Mouse (Mus musculus): ENCODE data around the gene Mad2l2.

DNA sequence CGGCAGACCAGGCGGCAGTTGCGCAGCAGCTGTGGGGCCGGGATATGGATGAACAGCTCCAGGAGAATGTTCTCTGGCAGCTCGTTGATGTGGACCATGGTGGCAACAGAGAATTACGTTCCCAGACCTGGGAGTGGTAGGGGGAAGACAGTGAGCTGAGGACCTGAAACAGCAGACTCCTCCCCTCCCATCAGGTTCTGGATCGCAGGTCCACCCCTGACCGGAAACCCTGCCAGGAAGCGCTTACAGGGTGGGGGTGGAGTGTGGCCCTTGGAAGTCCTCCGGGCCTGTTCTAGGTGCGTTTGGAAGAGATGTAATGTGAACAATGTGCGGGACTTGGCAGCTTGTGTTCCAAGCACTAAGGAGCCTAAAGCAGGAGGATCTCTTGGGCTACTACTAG lies 19.4 kb downstream of the Mad2l2 start:
- TF ChIP-seq CTCF (IDR thresholded peaks at IDR 0.05; ENCODE audit: extremely low read depth, insufficient read depth, low read length) (no peak), POLR2A (IDR thresholded peaks at IDR 0.05; ENCODE audit: extremely low read depth, insufficient read depth, low read length) (no peak)

All from cortical plate, adult 2 months (tissue).